Mouse (Mus musculus) neural tube, embryonic 13.5 days (tissue): Measurements from ENCODE around the gene Olfr1360. TPM values are rescaled to one million over a fixed set of nuclear protein-coding genes. Genes with fewer than 3 reads are reported as not detected.
"Not testable (repeated sequence)": the region's sequence is repeated elsewhere in the genome, so short reads cannot be mapped to it uniquely, and the experiment has no call there.

ENCODE experiments used
- ATAC-seq: fragments of 200-750 bp; cut with Nextera tagmentation; 2 replicates; pipeline ENCODE4 v1.8.0; 2017; ENCODE audit warnings: low read depth, mild to moderate bottlenecking, moderate TSS enrichment, moderate library complexity
- H3K27ac ChIP-seq: fragments of 300-500 bp; sonication (generic); replicated peaks from 2 replicates; pipeline ENCODE4 v1.5.1; 2015; ENCODE audit warnings: moderate library complexity, mild to moderate bottlenecking, inconsistent platforms
- H3K27me3 ChIP-seq: fragments of 300-500 bp; sonication (generic); 2 replicates; pipeline ENCODE4 v1.6.1; 2015; ENCODE audit warnings: mild to moderate bottlenecking, inconsistent platforms
- H3K36me3 ChIP-seq: fragments of 300-500 bp; sonication (generic); 2 replicates; pipeline ENCODE4 v1.6.1; 2015; ENCODE audit warnings: mild to moderate bottlenecking, inconsistent platforms
- H3K4me1 ChIP-seq: fragments of 300-500 bp; sonication (generic); replicated peaks from 2 replicates; pipeline ENCODE4 v1.6.1; 2015; ENCODE audit warnings: inconsistent platforms
- H3K4me2 ChIP-seq: fragments of 300-500 bp; sonication (generic); 2 replicates; pipeline ENCODE4 v1.6.1; 2015; ENCODE audit warnings: inconsistent platforms, mild to moderate bottlenecking, moderate library complexity
- H3K4me3 ChIP-seq: fragments of 300-500 bp; sonication (generic); 2 replicates; pipeline ENCODE4 v1.5.1; 2015; ENCODE audit warnings: mild to moderate bottlenecking, inconsistent platforms
- H3K9ac ChIP-seq: fragments of 300-500 bp; sonication (generic); 2 replicates; pipeline ENCODE4 v1.6.1; 2015; ENCODE audit warnings: moderate library complexity, mild to moderate bottlenecking, inconsistent platforms
- H3K9me3 ChIP-seq: fragments of 300-500 bp; sonication (generic); 2 replicates; pipeline ENCODE4 v1.6.1; 2016; ENCODE audit warnings: inconsistent platforms
- WGBS: fragments of 180-500 bp; shearing (Covaris S2); methylation state at CpG from one replicate; pipeline ENCODE4 v1.1.7; 2015; 5-methylcytosine and 5-hydroxymethylcytosine counted together
- polyA plus RNA-seq: library from polyadenylated mRNA; unstranded; fragments of >200 nt; fragmentation: Nextera tagmentation; extraction: Ambion mirVana; gene quantifications from 2 replicates; pipeline ENCODE4 v1.2.1, GENCODE M21; 2015

Olfr1360 gene
- not detected in 2 replicates for polyA plus RNA-seq

DNA sequence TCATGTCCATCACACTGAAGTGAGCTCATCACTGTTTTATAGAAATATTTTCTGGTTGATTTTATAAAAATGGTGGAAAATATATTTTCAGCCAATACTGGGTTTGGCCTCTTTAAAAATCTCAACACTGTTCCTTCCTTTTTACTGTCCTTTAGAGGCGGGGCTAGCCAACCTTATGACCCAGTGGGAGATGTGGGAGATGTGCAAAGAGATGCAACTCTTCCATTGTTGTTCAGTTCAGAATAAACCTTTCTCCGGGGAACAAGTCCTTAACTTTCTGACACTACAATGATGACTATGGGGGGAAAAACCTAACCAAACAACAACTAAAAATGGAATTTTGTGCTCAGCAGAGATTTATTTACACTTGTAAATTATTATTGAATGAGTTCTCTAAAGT lies at the start of gene Olfr1360:
TSS of gene Olfr1360 (minus strand) at position 101 of the 400 bp plus-strand sequence.
- 80% methylated on average over 2 of the region's 2 CpGs for WGBS
- no peaks in the 10 kb centered on the region for H3K9me3 ChIP-seq
- ATAC-seq, result no peak

GRCm38 (mm10) chr13:21722993-21723836 lies 46.0 kb upstream of the Olfr1360 start:
- Histone ChIP-seq H3K9me3 (no peaks in the 10 kb centered on the region), H3K36me3 (no peaks in the 10 kb centered on the region), H3K27me3 (no peaks in the 10 kb centered on the region), H3K9ac (no peak overlapping the region), H3K4me1 (peaks cover 39% of the 10 kb centered on the region), H3K4me3 (no peak overlapping the region), H3K27ac (peak overlapping the region; percentile 90; the same call in 1 of the 2 replicates), H3K4me2 (peak overlapping the region; percentile 63)
- ATAC-seq, result no peak
- 28% methylated on average over 5 of the region's 5 CpGs for WGBS

More for the DNA sequence above, at the start of gene Olfr1360:
- no peak within 1 kb of the TSS for H3K27ac ChIP-seq
- no peaks in the 10 kb centered on the region for H3K36me3 ChIP-seq
- H3K4me3 ChIP-seq, result no peak within 1 kb of the TSS
- H3K27me3 ChIP-seq, result no peaks in the 10 kb centered on the region
- no peak within 1 kb of the TSS for H3K4me2 ChIP-seq
- H3K9ac ChIP-seq, result no peak within 1 kb of the TSS
- no peaks in the 10 kb centered on the region for H3K4me1 ChIP-seq

DNA sequence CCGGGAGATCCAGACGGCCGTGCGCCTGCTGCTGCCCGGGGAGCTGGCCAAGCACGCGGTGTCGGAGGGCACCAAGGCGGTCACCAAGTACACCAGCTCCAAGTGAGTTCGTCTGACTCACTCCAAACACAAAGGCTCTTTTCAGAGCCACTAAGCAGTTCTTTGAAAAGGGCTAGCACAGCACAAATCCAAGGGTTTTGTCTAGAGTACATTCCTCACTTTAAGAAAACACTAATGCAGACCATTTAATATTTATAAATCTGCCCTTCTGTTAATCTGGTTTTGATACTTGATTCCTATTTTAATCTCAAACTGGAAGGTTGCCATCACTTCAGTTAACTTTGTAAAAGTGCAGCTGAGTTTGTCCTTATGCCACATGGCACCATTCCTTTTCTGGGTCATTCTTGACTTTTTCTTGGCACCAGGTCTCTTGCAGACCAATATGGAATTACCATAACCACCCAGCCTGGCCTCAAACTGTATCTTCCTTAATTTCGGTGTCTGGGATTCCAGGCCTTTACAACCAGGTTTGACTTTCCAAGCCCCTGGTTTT lies 45.2 kb upstream of the Olfr1360 start:
- Histone ChIP-seq H3K27ac (peak overlapping the region; percentile 90), H3K4me1 (peaks cover 37% of the 10 kb centered on the region), H3K4me2 (peak overlapping the region; percentile 63), H3K4me3 (peak overlapping the region; percentile 43), H3K27me3 (no peaks in the 10 kb centered on the region), H3K9me3 (no peaks in the 10 kb centered on the region), H3K9ac (peak overlapping the region; percentile 70), H3K36me3 (no peaks in the 10 kb centered on the region)
- peak; percentile 48 for ATAC-seq
- WGBS, result 2% methylated on average over 11 of the region's 11 CpGs

DNA sequence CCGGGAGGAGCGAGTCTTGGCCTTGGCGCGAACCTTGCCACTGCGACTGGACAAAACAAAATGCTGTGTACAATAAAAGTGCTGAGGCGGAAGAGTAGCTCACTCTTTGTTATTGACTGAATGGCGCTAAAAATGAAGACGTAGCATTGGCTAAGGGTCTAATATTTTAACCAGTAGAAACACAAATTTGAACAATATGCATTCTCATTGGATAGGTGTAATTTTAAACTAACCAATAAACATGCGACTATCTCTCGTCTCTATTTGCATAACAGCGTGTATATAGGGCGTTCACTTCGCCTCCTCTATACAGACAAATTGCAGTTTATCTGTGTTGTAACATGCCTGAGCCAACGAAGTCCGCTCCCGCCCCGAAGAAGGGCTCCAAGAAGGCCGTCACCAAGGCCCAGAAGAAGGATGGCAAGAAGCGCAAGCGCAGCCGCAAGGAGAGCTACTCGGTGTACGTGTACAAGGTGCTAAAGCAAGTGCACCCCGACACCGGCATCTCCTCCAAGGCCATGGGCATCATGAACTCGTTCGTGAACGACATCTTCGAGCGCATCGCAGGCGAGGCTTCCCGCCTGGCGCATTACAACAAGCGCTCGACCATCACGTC lies 44.7 kb upstream of the Olfr1360 start, which contains the start of gene Hist1h2bm:
TSS of gene Hist1h2bm (plus strand) at position 288 of the 616 bp plus-strand sequence.
- Histone ChIP-seq H3K4me2 (peak within 1 kb of the TSS; percentile 63), H3K9ac (peak within 1 kb of the TSS; percentile 70), H3K4me3 (peak within 1 kb of the TSS; percentile 43), H3K27ac (peak within 1 kb of the TSS; percentile 90), H3K4me1 (peaks cover 40% of the 10 kb centered on the region)
- not testable (repeated sequence) for H3K9me3 ChIP-seq, H3K36me3 ChIP-seq, H3K27me3 ChIP-seq
- peak; percentile 98 for ATAC-seq
- WGBS, result under 1% methylated on average over 37 of the region's 37 CpGs

DNA sequence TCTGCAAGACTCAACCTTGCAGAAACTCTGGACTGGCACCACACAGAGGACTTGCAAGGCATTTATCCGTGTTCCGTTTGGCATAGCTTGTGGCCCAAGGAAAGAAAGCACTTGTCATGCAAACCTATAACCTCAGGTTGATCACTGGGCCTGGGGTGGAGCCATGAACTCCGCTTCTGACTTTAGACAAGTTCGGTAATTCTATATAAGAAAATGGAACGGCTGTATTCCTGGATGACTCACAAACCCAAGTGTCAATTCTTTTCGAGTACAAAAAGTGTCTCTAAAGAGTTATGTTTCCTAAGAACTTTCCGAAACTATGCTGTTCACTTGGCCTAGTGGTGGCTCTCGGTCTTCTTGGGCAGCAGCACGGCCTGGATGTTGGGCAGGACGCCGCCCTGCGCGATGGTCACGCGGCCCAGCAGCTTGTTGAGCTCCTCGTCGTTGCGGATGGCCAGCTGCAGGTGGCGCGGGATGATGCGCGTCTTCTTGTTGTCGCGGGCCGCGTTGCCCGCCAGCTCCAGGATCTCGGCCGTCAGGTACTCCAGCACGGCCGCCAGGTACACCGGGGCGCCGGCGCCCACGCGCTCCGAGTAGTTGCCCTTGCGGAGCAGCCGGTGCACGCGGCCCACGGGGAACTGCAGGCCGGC lies 44.0 kb upstream of the Olfr1360 start:
- ATAC-seq, result peak; percentile 19
- 2% methylated on average over 20 of the region's 44 CpGs for WGBS
- Histone ChIP-seq H3K4me2 (peak overlapping the region; percentile 63), H3K27ac (peak overlapping the region; percentile 75), H3K9ac (peak overlapping the region; percentile 63), H3K4me1 (peaks cover 40% of the 10 kb centered on the region), H3K4me3 (peak overlapping the region; percentile 43)
- H3K27me3 ChIP-seq, H3K36me3 ChIP-seq, H3K9me3 ChIP-seq: not testable (repeated sequence)

GRCm38 (mm10) chr13:21718381-21719080 lies 41.3 kb upstream of the Olfr1360 start:
- Histone ChIP-seq H3K27ac (peak overlapping the region; percentile 82), H3K27me3 (no peaks in the 10 kb centered on the region), H3K4me3 (peak overlapping the region; percentile 42), H3K4me2 (peak overlapping the region; percentile 67), H3K4me1 (peaks cover 49% of the 10 kb centered on the region), H3K36me3 (no peaks in the 10 kb centered on the region), H3K9ac (peak overlapping the region; percentile 79), H3K9me3 (no peaks in the 10 kb centered on the region)
- no peak for ATAC-seq
- 60% methylated on average over 4 of the region's 4 CpGs for WGBS

DNA sequence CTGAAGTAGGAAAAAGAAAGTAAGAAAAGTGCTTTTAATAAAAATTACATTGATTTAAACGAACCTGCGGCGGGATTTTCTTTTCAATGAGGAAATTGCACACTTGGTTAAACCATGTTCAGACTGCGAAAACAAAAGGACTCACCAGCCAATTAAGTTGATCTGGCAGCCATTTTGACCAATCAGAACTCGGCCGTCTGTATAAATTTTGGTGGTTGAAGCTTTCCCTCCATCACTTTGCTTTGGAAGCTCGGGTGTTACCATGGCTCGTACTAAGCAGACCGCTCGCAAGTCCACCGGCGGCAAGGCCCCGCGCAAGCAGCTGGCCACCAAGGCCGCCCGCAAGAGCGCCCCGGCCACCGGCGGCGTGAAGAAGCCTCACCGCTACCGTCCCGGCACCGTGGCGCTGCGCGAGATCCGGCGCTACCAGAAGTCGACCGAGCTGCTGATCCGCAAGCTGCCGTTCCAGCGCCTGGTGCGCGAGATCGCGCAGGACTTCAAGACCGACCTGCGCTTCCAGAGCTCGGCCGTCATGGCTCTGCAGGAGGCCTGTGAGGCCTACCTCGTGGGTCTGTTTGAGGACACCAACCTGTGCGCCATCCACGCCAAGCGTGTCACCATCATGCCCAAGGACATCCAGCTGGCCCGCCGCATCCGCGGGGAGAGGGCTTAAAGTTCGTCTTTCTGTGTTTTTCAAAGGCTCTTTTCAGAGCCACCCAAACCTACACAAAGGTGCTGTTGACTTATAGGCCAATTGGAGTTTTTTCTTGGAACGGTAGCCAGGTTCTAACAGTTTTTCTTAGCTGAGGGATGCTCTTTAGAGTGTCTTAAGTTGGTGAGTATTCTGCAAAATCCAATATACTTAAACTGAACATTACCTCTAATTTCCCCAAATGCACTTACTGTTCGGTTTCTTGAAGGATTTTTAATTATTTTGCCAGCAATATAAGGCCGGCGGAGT lies 40.5 kb upstream of the Olfr1360 start, which contains the start of gene Hist1h3h:
TSS of gene Hist1h3h (plus strand) at position 263 of the 961 bp plus-strand sequence.
- Histone ChIP-seq H3K4me2 (peak within 1 kb of the TSS; percentile 67), H3K4me3 (peak within 1 kb of the TSS; percentile 42), H3K27ac (peak within 1 kb of the TSS; percentile 90), H3K9ac (peak within 1 kb of the TSS; percentile 79), H3K4me1 (peaks cover 44% of the 10 kb centered on the region)
- peak; percentile 47 for ATAC-seq
- not testable (repeated sequence) for H3K9me3 ChIP-seq, H3K27me3 ChIP-seq, H3K36me3 ChIP-seq
- under 1% methylated on average over 28 of the region's 56 CpGs for WGBS

GRCm38 (mm10) chr13:21716540-21717391 lies 39.6 kb upstream of the Olfr1360 start:
- H3K9ac ChIP-seq, result peak overlapping the region; percentile 72
- 0% methylated on average over 9 of the region's 38 CpGs for WGBS
- peaks cover 40% of the 10 kb centered on the region for H3K4me1 ChIP-seq
- not testable (repeated sequence) for H3K27me3 ChIP-seq, H3K9me3 ChIP-seq, H3K36me3 ChIP-seq
- ATAC-seq, result peak; percentile 24; the same call in 1 of the 2 replicates
- peak overlapping the region; percentile 42 for H3K4me3 ChIP-seq
- peak overlapping the region; percentile 90 for H3K27ac ChIP-seq
- H3K4me2 ChIP-seq, result peak overlapping the region; percentile 67

DNA sequence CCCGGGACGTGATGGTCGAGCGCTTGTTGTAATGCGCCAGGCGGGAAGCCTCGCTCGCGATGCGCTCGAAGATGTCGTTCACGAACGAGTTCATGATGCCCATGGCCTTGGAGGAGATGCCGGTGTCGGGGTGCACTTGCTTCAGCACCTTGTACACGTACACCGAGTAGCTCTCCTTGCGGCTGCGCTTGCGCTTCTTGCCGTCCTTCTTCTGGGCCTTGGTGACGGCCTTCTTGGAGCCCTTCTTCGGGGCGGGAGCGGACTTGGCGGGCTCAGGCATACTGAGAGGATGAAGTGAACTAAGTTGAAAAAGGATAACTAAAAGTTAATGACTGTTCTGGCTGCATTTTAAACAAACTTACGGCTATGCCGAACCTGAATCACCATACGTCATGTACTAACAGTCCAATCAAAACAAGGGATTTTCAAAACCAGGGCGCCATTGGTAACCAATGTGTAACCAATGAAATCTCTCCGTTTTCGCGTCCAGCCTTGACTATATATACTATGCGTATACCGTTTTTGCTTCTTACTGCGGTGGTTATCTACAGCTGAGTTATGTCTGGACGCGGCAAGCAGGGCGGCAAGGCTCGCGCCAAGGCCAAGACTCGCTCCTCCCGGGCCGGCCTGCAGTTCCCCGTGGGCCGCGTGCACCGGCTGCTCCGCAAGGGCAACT lies 38.8 kb upstream of the Olfr1360 start, which contains the start of the genes Hist1h2bl and Hist1h2ai:
TSS of gene Hist1h2bl (minus strand) at position 280 of the 676 bp plus-strand sequence.
TSS of gene Hist1h2ai (plus strand) at position 559 of the 676 bp plus-strand sequence.
- ATAC-seq, result peak; percentile 94
- peak within 1 kb of the TSS; percentile 72 for H3K9ac ChIP-seq
- peak within 1 kb of the TSS; percentile 90 for H3K27ac ChIP-seq
- peaks cover 44% of the 10 kb centered on the region for H3K4me1 ChIP-seq
- peak within 1 kb of the TSS; percentile 42 for H3K4me3 ChIP-seq
- not testable (repeated sequence) for H3K36me3 ChIP-seq, H3K27me3 ChIP-seq, H3K9me3 ChIP-seq
- H3K4me2 ChIP-seq, result peak within 1 kb of the TSS; percentile 67
- WGBS, result 3% methylated on average over 37 of the region's 50 CpGs
